Mouse (Mus musculus) liver, embryonic 15.5 days (tissue): ENCODE measurements around the gene D930020B18Rik. TPM values are rescaled to one million over a fixed set of nuclear protein-coding genes. Genes with fewer than 3 reads are reported as not detected.

Experiments
- ATAC-seq: fragments of 200-750 bp; cut with Nextera tagmentation; 2 replicates; pipeline ENCODE4 v1.8.0; 2017; ENCODE audit warnings: moderate number of reproducible peaks, mild to moderate bottlenecking, moderate library complexity; ENCODE audit not compliant: insufficient read depth
- H3K27ac ChIP-seq: fragments of 300-500 bp; sonication (generic); replicated peaks from 2 replicates; pipeline ENCODE4 v1.5.1; 2015; ENCODE audit warnings: mild to moderate bottlenecking, inconsistent platforms
- H3K27me3 ChIP-seq: fragments of 300-500 bp; sonication (generic); 2 replicates; pipeline ENCODE4 v1.6.1; 2015; ENCODE audit warnings: mild to moderate bottlenecking, inconsistent platforms
- H3K36me3 ChIP-seq: fragments of 300-500 bp; sonication (generic); replicated peaks from 2 replicates; pipeline ENCODE4 v1.6.1; 2015; ENCODE audit warnings: moderate library complexity, mild to moderate bottlenecking, inconsistent platforms
- H3K4me1 ChIP-seq: fragments of 300-500 bp; sonication (generic); replicated peaks from 2 replicates; pipeline ENCODE4 v1.6.1; 2015; ENCODE audit warnings: inconsistent platforms
- H3K4me2 ChIP-seq: fragments of 300-500 bp; sonication (generic); 2 replicates; pipeline ENCODE4 v1.6.1; 2015; ENCODE audit warnings: moderate library complexity, mild to moderate bottlenecking, inconsistent platforms
- H3K4me3 ChIP-seq: fragments of 300-500 bp; sonication (generic); replicated peaks from 2 replicates; pipeline ENCODE4 v1.5.1; 2015; ENCODE audit warnings: mild to moderate bottlenecking, inconsistent platforms
- H3K9ac ChIP-seq: fragments of 300-500 bp; sonication (generic); 2 replicates; pipeline ENCODE4 v1.6.1; 2015; ENCODE audit warnings: moderate library complexity, mild to moderate bottlenecking, inconsistent platforms
- H3K9me3 ChIP-seq: fragments of 300-500 bp; sonication (generic); replicated peaks from 2 replicates; pipeline ENCODE4 v1.6.1; 2016; ENCODE audit warnings: inconsistent platforms
- WGBS: fragments of 180-500 bp; shearing (Covaris S2); methylation state at CpG from one replicate; pipeline ENCODE4 v1.1.7; 2015; ENCODE audit warnings: mixed read lengths; ENCODE audit not compliant: insufficient replicate concordance; 5-methylcytosine and 5-hydroxymethylcytosine counted together
- polyA plus RNA-seq: library from polyadenylated mRNA; unstranded; fragments of >200 nt; fragmentation: Nextera tagmentation; extraction: Ambion mirVana; gene quantifications from 2 replicates; pipeline ENCODE4 v1.2.1, GENCODE M21; 2015

D930020B18Rik gene
- polyA plus RNA-seq, 1 experiment from 2014 or later, result not detected

DNA sequence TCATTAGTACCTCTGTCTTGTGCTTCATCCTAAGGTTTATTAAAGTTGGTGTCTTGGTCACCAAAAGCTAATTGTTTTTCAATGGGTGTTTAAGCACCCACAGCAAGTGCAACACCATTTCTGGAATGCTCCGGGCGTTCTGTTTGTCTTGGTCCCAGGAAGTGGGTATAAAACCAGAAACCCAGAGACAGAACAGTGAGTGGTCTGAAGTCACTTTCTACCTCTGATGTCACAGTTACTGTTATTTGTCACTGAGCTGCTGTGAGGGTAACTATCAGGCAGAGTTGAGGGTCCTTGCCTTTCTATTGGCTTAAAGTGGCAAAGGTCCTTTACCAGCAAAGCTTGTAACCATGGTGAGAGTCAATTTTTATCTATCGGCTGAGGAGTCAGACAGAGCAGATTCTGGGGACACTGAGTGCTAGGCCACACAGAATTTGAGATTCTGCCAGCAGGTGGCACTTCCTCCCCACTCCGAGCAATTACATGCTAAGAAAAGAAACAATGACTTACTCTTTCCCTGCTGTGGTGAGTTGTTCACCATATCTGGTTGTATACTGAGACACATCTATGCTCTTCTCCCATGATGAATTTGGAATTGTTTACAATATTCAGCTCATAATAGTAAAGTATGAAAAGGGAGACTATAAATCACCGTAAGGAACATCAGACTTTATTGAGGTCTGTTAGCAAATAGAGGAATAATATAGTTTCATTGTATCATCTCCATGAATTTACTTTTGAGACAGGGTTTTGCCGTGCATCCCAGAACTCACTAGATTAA is 1.0 kb upstream of the D930020B18Rik start:
- H3K9me3 ChIP-seq, result no peaks in the 10 kb centered on the region
- no peak for ATAC-seq
- H3K9ac ChIP-seq, result no peak overlapping the region
- no peak overlapping the region for H3K4me3 ChIP-seq
- no peaks in the 10 kb centered on the region for H3K36me3 ChIP-seq
- no peak overlapping the region for H3K27ac ChIP-seq
- H3K27me3 ChIP-seq, result peaks cover 63% of the 10 kb centered on the region
- 35% methylated on average over 6 of the region's 6 CpGs for WGBS
- peaks cover 16% of the 10 kb centered on the region for H3K4me1 ChIP-seq
- peak overlapping the region; percentile 70; the same call in 1 of the 2 replicates for H3K4me2 ChIP-seq

DNA sequence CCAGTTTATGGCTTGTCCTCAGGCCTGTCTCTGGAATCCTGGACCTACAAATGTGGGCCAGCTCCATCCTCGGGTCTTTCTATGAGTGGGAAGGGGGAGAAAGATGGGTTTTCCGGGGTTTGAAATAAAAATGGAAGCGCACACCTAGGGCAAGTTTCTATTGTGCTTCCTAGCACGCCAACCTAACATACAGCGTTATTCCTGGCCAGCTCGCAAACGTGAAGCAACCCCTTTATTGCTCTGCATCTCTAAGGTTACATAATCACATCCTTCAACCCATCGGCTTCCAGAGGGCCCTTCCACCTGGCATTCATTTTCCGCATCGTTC is 480 bp upstream of the D930020B18Rik start:
- H3K27ac ChIP-seq, result no peak overlapping the region
- peaks cover 16% of the 10 kb centered on the region for H3K4me1 ChIP-seq
- no peak for ATAC-seq
- H3K4me2 ChIP-seq, result peak overlapping the region; percentile 70
- no peak overlapping the region for H3K9ac ChIP-seq
- H3K9me3 ChIP-seq, result no peaks in the 10 kb centered on the region
- peaks cover 63% of the 10 kb centered on the region for H3K27me3 ChIP-seq
- 16% methylated on average over 10 of the region's 10 CpGs for WGBS
- H3K4me3 ChIP-seq, result peak overlapping the region; percentile 44
- H3K36me3 ChIP-seq, result no peaks in the 10 kb centered on the region

DNA sequence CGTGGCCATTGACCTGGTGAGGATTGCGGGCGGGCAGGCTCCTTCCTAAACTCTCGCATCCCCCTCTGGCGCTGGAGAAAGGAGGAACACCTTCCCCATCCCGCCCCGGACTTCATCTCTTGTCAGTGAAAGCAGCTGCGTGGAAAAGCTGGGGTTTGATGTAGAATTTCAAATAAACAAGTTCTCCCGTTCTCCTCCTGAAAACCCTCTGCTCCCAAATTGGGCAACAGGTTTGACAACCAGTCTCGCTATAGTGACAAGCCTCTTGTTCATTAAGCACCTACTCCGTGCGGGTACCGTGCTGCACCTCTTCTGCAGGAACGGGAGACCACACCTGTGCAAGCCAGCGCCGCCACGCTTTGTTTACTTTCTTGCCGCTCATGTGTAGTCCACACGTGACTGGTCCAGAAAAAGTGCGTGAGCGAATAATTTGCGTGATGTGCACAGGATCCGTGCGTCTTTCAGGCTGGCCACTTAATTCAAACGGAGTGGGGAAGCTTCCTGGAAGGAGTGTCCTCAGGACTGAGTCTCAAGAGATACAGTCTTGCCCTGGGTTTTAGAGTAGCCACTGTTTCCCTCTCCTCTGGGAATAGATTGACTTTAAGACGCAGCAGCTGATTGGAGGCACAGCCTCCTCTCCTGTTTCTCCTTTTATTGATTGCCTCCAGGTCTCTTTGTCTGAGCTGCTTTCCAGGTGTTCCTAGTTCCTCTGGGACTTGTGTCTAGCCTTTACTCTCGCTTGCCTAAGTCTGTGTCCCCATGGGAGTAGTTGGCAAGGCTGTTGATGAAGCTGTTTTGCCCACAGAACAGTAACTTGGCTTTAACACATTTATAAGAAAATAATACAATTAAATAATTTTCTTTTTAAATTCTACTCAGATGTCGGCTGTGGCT is 913 bp downstream of the D930020B18Rik start:
- H3K9me3 ChIP-seq, result no peaks in the 10 kb centered on the region
- H3K27ac ChIP-seq, result no peak overlapping the region
- no peak overlapping the region for H3K9ac ChIP-seq
- peaks cover 65% of the 10 kb centered on the region for H3K27me3 ChIP-seq
- H3K4me3 ChIP-seq, result peak overlapping the region; percentile 44
- peak overlapping the region; percentile 70 for H3K4me2 ChIP-seq
- H3K36me3 ChIP-seq, result no peaks in the 10 kb centered on the region
- WGBS, result 6% methylated on average over 28 of the region's 28 CpGs
- ATAC-seq, result no peak
- peaks cover 16% of the 10 kb centered on the region for H3K4me1 ChIP-seq

GRCm38 (mm10) chr10:121646294-121646693 is 4.9 kb downstream of the D930020B18Rik start:
- ATAC-seq, result no peak
- 16% methylated on average over 6 of the region's 6 CpGs for WGBS

GRCm38 (mm10) chr10:121653079-121653478 is 11.7 kb downstream of the D930020B18Rik start:
- H3K9me3 ChIP-seq, result no peaks in the 10 kb centered on the region
- no peak for ATAC-seq
- 54% methylated on average over 1 of the region's 1 CpGs for WGBS
- no peaks in the 10 kb centered on the region for H3K27me3 ChIP-seq
- H3K9ac ChIP-seq, result no peak overlapping the region
- no peaks in the 10 kb centered on the region for H3K36me3 ChIP-seq
- no peak overlapping the region for H3K27ac ChIP-seq
- no peak overlapping the region for H3K4me2 ChIP-seq
- H3K4me3 ChIP-seq, result no peak overlapping the region
- no peaks in the 10 kb centered on the region for H3K4me1 ChIP-seq

More at GRCm38 (mm10) chr10:121646294-121646693, 4.9 kb downstream of the D930020B18Rik start:
- Histone ChIP-seq H3K27me3 (peaks cover 43% of the 10 kb centered on the region), H3K9me3 (no peaks in the 10 kb centered on the region), H3K4me2 (no peak overlapping the region), H3K4me3 (no peak overlapping the region), H3K9ac (no peak overlapping the region), H3K27ac (no peak overlapping the region), H3K36me3 (no peaks in the 10 kb centered on the region), H3K4me1 (peaks cover 10% of the 10 kb centered on the region)

DNA sequence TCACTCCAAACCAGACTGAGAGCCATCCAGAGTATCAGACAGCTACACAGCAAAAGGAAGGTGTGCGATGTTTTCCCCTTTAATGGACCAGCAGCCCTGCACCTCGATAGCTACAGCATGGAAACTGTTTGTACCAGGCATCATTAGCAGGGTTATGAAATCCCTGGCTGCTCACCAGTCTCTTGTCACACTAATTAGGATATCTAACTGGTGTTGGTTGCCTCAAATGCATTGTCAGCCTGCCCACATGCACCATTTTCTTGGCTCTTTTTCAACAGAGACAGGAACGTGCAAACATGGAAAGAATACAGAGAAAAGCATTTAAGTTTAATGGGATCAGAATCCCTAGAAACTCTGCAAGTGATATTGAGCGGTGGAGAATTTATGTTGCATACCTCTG is 14.5 kb downstream of the D930020B18Rik start:
- Histone ChIP-seq H3K27me3 (no peaks in the 10 kb centered on the region), H3K36me3 (no peaks in the 10 kb centered on the region), H3K9ac (no peak overlapping the region), H3K4me2 (no peak overlapping the region), H3K4me1 (no peaks in the 10 kb centered on the region), H3K27ac (no peak overlapping the region), H3K4me3 (no peak overlapping the region), H3K9me3 (no peaks in the 10 kb centered on the region)
- WGBS, result 75% methylated on average over 4 of the region's 4 CpGs
- ATAC-seq, result no peak

- Histone ChIP-seq H3K27ac (no peak overlapping the region), H3K9ac (no peak overlapping the region), H3K4me2 (no peak overlapping the region), H3K4me3 (no peak overlapping the region), H3K9me3 (no peaks in the 10 kb centered on the region), H3K27me3 (no peaks in the 10 kb centered on the region), H3K4me1 (no peaks in the 10 kb centered on the region), H3K36me3 (no peaks in the 10 kb centered on the region)
- 72% methylated on average over 2 of the region's 2 CpGs for WGBS
- ATAC-seq, result no peak
Measured at GRCm38 (mm10) chr10:121662711-121663110, 21.3 kb downstream of the D930020B18Rik start.

GRCm38 (mm10) chr10:121663599-121663998 is 22.2 kb downstream of the D930020B18Rik start:
- H3K4me1 ChIP-seq, result no peaks in the 10 kb centered on the region
- no peak for ATAC-seq
- no peak overlapping the region for H3K9ac ChIP-seq
- no peaks in the 10 kb centered on the region for H3K36me3 ChIP-seq
- H3K4me3 ChIP-seq, result no peak overlapping the region
- no peaks in the 10 kb centered on the region for H3K27me3 ChIP-seq
- H3K27ac ChIP-seq, result no peak overlapping the region
- H3K9me3 ChIP-seq, result no peaks in the 10 kb centered on the region
- no peak overlapping the region for H3K4me2 ChIP-seq
- 64% methylated on average over 13 of the region's 13 CpGs for WGBS

- no peak overlapping the region for H3K4me2 ChIP-seq
- no peak overlapping the region for H3K9ac ChIP-seq
- H3K27me3 ChIP-seq, result no peaks in the 10 kb centered on the region
- H3K36me3 ChIP-seq, result no peaks in the 10 kb centered on the region
- WGBS, result 46% methylated on average over 8 of the region's 8 CpGs
- H3K9me3 ChIP-seq, result no peaks in the 10 kb centered on the region
- H3K27ac ChIP-seq, result no peak overlapping the region
- no peak overlapping the region for H3K4me3 ChIP-seq
- H3K4me1 ChIP-seq, result no peaks in the 10 kb centered on the region
- no peak for ATAC-seq
Measured at GRCm38 (mm10) chr10:121665631-121666145, 24.3 kb downstream of the D930020B18Rik start.

DNA sequence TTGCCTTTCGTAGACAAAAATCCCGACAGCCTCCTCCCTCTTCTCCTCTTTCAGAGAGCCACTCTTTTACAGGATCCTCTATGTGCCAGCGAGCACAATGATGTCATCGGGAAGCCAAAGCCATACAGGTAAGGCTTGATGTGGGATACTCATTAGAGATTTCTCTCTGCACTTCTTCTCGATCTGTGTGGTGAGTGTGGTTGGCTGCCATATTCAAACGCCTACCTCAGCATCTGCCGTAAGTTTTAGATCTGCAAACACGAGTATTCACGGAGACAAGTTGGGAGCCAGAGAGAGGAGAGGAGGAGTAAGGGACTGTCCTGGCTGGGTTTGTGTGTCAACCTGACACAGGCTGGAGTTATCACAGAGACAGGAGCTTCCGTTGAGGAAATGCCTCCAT is 27.7 kb downstream of the D930020B18Rik start:
- H3K27me3 ChIP-seq, result no peaks in the 10 kb centered on the region
- no peak overlapping the region for H3K4me3 ChIP-seq
- no peaks in the 10 kb centered on the region for H3K36me3 ChIP-seq
- no peak overlapping the region for H3K27ac ChIP-seq
- no peaks in the 10 kb centered on the region for H3K4me1 ChIP-seq
- WGBS, result 74% methylated on average over 10 of the region's 10 CpGs
- ATAC-seq, result no peak
- no peaks in the 10 kb centered on the region for H3K9me3 ChIP-seq
- no peak overlapping the region for H3K4me2 ChIP-seq
- H3K9ac ChIP-seq, result no peak overlapping the region

- Histone ChIP-seq H3K27me3 (no peaks in the 10 kb centered on the region), H3K4me3 (no peak overlapping the region), H3K27ac (no peak overlapping the region), H3K4me1 (no peaks in the 10 kb centered on the region), H3K9ac (no peak overlapping the region), H3K9me3 (no peaks in the 10 kb centered on the region), H3K36me3 (no peaks in the 10 kb centered on the region), H3K4me2 (no peak overlapping the region)
- 37% methylated on average over 7 of the region's 7 CpGs for WGBS
- ATAC-seq, result no peak
Measured at GRCm38 (mm10) chr10:121677019-121677418, 35.6 kb downstream of the D930020B18Rik start.
